Mouse (Mus musculus) c-Kit-positive CD71-positive TER-119-positive erythroid progenitor cells, embryonic 14.5 days (primary cell): ENCODE data around the gene E2f2.

ENCODE experiments used
- DNase-seq: peaks from one replicate; pipeline ENCODE4 v3.0.0-alpha.2; 2013; ENCODE audit warnings: low spot score

The E2f2 gene

GRCm38 (mm10) chr4:136242065-136242703 lies 70.0 kb downstream of the E2f2 start:
- DNase-seq, result peak; percentile 12

- no peak for DNase-seq
Observed at GRCm38 (mm10) chr4:136242728-136243127, 70.5 kb downstream of the E2f2 start.

- no peak for DNase-seq
Observed at GRCm38 (mm10) chr4:136244208-136244607, 72.0 kb downstream of the E2f2 start.
